Mouse (Mus musculus): ENCODE data around the gene Tcp10a. TPM values are rescaled to one million over a fixed set of nuclear protein-coding genes. Genes with fewer than 3 reads are reported as not detected.
"Not testable (repeated sequence)": the region's sequence is repeated elsewhere in the genome, so short reads cannot be mapped to it uniquely, and the experiment has no call there.

Gene Tcp10a
- total RNA-seq, 2 experiments from 2014 or later = not detected

- not testable (repeated sequence) for DNase-seq
These were observed 45.0 kb downstream of the Tcp10a start for GRCm38 (mm10) chr17:7369401-7369800.

GRCm38 (mm10) chr17:7371879-7372278 is 47.4 kb downstream of the Tcp10a start, which contains the start of gene Gm49630:
TSS of gene Gm49630 (minus strand) at chr17:7371979.
- DNase-seq = not testable (repeated sequence)

GRCm38 (mm10) chr17:7376951-7377700 is 52.7 kb downstream of the Tcp10a start:
- not testable (repeated sequence) for DNase-seq

GRCm38 (mm10) chr17:7377907-7378306 is 53.5 kb downstream of the Tcp10a start:
- DNase-seq = not testable (repeated sequence)

GRCm38 (mm10) chr17:7382711-7383110 is 58.3 kb downstream of the Tcp10a start:
- DNase-seq = not testable (repeated sequence)

- not testable (repeated sequence) for DNase-seq
These were observed 59.0 kb downstream of the Tcp10a start for GRCm38 (mm10) chr17:7383167-7384143.

GRCm38 (mm10) chr17:7385364-7385763 is 60.9 kb downstream of the Tcp10a start, which contains the start of gene Unc93a2:
TSS of gene Unc93a2 (minus strand) at chr17:7385464.
- not testable (repeated sequence) for DNase-seq

- DNase-seq = not testable (repeated sequence)
These were observed 61.6 kb downstream of the Tcp10a start for GRCm38 (mm10) chr17:7386016-7386415.

- DNase-seq = not testable (repeated sequence)
These were observed 64.0 kb downstream of the Tcp10a start for GRCm38 (mm10) chr17:7388341-7388957.

GRCm38 (mm10) chr17:7388958-7389356 is 64.5 kb downstream of the Tcp10a start:
- not testable (repeated sequence) for DNase-seq

GRCm38 (mm10) chr17:7389898-7390297 is 65.5 kb downstream of the Tcp10a start:
- not testable (repeated sequence) for DNase-seq

GRCm38 (mm10) chr17:7395116-7395515 is 70.7 kb downstream of the Tcp10a start:
- not testable (repeated sequence) for DNase-seq

Other genes with a start within 250 kb of the Tcp10a start
- 10 to 100 TPM; 38.6 to 49.2 TPM for gene Rps6ka2, start 154.5 kb upstream of the Tcp10a start, total RNA-seq (2021)
- gene Ttll2, start 28.1 kb downstream of the Tcp10a start, total RNA-seq (2021) = not detected
- not detected for gene Gm49630, start 47.3 kb downstream of the Tcp10a start, total RNA-seq (2021)
- not detected for gene Unc93a2, start 60.8 kb downstream of the Tcp10a start, total RNA-seq (2021)

Data from heart, adult 18-20 months (tissue).